Mouse (Mus musculus) testis, adult 2 months (tissue): ENCODE data around the gene Shld2.

ENCODE experiments used
- CTCF ChIP-seq: fragments of 200-500 bp; IDR thresholded peaks from 2 replicates; pipeline ENCODE4 v1.5.1; 2012; ENCODE audit warnings: low read depth, mild to moderate bottlenecking, inconsistent platforms, low read length, moderate library complexity; ENCODE audit not compliant: control insufficient read depth, insufficient read depth, insufficient replicate concordance
- POLR2A ChIP-seq: fragments of 200-500 bp; IDR thresholded peaks from 2 replicates; pipeline ENCODE4 v1.6.1; 2012; ENCODE audit warnings: low read depth, mild to moderate bottlenecking, inconsistent platforms, low read length, moderate library complexity; ENCODE audit not compliant: control insufficient read depth

DNA sequence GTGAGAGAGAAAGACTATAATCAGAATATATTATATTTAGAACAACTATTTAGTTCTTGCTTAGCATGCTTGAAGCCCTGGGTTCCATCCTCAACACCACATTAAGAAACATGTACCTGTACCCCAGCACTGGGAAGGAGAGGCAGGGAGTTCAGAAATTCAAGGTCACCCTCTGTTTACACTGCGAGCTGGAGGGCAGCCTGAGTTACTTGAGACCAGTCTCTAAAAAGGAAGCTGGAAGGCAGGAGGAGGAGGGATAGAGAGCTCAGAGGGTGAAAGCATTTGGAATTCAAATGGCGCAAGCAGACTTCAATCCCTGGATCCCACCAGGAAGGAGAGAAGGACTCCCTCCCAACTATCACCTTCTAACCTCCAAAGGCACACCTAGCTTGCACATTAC lies 12.7 kb downstream of the Shld2 start:
- TF ChIP-seq CTCF (no peak), POLR2A (no peak)
